Mouse (Mus musculus) cerebellum, postnatal 10 days (tissue): ENCODE results near the gene Zfp512b.

ENCODE experiments used
- DNase-seq, 2 experiments: peaks; one replicate each; pipeline ENCODE4 v3.0.0; 2021; ENCODE audit warnings: mixed read lengths in 2 of 2

The Zfp512b gene

DNA sequence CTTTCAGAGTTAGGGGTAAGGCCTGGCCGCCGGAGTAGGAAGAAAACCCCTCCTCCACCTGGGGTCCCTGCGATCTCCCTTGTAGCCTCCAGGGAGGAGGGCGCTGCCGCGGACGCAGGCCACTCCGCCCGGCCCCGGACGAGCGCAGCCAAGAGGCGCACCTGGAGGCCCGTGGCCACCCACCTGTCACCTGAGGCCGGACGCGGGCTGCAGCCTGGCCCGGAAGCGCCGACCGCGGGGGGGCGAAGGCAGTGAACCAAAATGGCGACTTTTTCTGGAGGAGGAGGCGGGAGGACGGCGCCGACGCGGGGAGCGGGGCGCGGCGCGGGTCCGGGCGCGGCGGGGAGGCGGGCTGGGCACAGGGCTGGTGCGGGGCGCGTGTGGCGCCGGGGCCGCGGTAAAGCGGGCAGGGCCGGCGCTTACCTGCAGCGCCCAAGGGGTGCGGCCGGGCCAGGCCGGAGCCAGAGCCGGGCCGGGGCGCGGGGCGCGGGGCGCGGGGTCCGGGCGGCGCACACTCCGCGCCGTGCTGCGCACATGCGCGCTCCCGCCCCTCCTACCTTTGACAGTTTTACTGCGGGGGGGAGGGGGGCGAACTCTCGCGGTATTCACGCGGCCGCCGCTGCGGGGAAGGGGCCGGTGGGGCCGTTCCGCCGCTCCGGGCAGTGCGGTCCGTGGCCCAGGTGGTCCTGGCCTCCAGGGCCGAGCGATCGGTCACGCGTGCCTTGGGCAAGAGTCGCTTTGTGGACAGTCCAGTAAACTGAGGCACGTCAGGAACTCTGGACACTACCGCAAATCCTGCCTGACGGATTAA lies at the start of gene Zfp512b:
Zfp512b (minus strand) TSS at position 573 of the 811 bp plus-strand sequence.
- peak; percentile 90 for DNase-seq

DNA sequence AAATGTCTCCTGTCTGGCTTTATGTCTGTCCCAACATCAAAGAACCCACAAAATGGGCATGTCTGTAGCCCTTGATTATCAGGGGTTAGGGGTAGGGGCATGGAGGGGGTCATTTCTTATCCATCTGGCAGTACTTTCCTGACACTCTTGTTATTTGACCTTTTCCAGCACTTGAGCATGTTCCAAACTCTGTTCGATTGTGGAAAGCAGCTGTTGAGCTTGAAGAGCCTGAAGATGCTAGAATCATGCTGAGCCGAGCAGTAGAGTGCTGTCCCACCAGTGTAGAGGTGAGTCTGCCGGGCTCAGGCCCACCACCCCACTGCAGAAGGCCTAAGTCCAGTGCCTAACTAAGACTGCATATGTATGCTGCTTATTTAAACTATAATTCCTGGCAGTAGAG lies 43.3 kb upstream of the Zfp512b start:
- DNase-seq = no peak

DNA sequence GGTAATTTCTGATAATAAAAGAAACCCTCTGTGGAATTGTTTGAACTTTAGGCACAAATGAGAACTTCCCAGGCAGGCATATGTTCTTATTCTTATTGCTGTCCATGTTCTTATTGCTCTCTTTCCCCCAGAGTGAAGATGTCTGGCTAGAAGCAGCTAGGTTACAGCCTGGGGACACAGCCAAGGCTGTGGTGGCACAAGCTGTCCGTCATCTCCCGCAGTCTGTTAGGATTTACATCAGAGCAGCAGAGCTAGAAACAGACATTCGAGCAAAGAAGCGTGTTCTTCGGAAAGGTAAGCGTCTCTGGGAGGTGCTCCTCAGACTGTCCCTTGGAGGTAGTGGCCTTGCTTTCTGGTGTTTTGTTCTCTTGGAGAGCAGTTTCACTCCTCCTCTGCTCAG lies 40.0 kb upstream of the Zfp512b start:
- DNase-seq = peak; percentile 18 to 29

DNA sequence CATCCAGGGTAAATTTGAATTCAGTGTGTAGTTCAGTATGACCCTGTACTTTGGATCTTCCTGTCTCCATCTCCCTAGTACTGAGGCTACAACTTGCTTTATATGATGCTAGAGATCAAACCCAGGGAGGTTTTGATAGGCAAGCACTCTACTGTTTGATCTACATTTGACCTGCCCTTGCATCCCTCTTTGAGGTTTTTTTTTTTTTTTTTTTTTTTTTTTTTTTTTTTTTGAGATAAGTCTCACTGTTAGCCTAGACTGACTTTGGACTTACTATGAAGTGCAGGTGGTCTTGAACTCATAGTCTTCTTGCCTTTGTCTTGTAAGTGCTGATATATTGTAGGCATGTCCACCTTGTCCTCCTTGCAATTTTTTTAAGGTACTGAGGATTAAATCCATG lies 35.9 kb upstream of the Zfp512b start:
- no peak for DNase-seq

DNA sequence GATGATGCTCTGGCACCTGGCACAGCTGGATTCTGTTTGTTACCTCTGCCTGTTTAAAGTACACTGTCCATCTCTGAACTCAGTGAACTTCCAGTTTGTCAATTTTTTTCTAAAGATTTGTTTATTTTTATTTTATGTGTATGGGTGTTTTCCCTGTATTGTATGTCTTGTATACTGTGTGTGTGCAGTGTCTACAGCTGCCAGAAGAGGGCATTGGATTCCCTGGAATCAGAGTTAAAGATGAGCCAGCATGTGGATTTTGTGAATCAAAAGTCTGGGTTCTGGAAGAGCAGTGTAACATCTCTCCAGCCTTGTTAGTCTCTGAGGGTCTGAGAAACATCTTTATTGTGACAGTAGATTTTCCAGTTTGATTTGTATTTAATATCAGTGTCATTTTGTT lies 30.8 kb upstream of the Zfp512b start:
- DNase-seq = peak; percentile 59 to 60

DNA sequence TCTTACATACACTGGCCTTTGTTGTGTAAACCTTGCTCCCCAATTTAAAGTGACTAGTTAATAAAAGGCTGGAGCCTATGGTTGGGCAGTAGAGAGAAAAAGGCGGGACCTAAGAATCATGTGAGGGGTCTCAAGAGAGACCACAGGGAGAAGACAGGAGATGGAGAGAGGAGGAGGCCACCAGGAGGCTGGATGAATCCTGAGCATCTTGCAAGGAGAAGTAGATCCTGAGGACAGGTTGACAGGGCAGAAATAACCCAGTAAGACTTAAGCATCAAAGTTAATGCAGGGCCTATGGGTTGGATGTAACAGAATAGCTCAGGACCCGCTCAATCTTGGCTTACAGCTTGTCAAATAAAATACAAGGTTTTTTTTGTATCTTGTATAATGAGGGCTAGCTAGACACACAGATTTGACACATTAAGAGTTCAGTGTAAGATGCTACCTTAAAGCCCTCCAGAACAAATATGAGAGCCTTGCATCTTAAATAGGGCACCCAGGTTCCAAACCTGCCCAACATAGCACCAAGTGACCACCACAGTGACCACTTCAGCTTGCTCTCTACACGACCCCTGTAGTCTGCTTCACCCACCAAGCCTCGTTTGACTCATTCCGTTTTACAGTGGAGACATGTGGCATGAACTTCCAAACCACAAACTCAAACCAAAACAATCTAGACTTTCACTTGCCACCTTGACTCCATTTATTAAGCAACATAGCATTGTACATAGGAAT lies 26.3 kb upstream of the Zfp512b start:
- no peak for DNase-seq

DNA sequence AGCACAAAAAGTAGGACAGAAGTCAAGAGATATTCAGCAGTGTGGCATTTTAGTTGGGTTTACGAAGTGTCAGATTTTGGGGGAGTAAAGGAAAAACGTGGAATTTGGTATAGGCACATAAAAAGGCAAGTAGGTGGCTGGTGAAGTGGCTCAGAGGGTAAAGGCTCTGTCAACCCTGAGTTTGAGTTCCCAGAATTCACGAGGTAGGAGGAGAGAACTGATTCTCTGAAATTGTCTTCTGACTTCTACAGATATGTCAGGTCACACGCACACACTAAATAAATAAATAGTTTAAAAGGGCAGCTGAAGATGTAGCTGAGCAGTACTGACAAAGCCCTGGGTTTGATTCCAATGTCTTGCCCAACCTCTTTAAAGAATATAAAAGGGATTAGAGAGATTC lies 9.8 kb upstream of the Zfp512b start:
- no peak for DNase-seq

DNA sequence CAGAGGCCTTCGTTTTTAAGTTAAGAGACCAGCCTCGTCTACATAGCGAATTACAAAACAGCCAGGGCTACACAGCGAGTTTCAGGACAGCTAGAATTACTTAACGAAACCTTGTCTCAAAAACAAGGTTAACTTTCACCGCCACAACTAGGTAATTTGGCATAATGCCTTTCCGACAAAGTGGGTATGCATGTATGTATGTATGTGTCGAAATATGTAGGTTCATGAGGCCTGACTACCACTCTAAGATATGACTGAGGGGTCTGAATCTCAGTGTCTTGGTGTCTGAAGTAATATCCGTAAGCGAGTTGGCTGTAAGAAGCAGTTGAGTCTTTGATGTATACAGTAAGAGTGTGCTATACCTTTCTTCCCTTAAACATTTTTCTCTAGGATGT lies 9.1 kb upstream of the Zfp512b start:
- DNase-seq = peak in 1 of 2 experiments; percentile 21

DNA sequence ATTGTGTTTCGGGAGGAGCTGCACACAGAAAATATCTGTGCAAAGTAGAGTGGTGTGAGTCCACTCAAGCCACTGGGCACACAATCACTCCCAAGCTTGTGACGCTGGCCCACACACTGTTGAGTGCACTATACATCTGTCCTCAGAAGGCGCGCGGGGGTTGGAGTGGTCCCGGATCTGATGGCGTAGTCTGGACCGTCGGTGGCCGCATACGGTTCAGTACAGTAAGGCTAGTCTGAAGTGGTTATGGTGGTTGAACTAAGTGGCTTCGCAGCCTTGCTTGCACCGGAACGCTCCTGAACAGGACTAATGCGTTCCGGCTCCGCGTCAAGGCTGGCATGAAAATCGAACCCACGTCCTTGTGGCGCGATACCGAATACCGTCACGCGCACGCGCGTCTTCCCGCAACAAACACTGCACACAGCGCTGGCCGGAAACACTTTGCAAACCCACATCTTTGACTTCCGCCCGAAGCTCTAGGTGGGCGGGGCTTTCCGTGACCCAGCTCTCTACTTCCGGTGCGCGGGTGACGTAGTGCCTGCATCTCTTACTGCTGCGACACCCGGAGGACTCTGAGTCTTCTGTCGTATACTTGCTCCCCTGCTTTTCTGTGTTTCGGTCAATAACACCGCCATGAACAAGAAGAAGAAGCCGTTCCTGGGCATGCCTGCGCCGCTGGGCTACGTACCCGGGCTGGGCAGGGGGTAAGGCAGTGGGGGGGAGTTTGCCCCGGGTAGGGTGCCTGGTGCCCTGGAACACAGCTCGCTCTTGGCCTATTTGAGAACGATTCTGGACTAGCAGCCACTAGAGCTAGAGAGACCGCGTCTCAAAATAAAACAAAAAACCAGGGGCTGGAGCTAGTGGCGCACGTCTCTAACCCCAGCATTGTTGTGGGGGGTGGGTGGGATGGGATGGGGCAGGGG lies 8.5 kb upstream of the Zfp512b start:
- DNase-seq = peak; percentile 99

DNA sequence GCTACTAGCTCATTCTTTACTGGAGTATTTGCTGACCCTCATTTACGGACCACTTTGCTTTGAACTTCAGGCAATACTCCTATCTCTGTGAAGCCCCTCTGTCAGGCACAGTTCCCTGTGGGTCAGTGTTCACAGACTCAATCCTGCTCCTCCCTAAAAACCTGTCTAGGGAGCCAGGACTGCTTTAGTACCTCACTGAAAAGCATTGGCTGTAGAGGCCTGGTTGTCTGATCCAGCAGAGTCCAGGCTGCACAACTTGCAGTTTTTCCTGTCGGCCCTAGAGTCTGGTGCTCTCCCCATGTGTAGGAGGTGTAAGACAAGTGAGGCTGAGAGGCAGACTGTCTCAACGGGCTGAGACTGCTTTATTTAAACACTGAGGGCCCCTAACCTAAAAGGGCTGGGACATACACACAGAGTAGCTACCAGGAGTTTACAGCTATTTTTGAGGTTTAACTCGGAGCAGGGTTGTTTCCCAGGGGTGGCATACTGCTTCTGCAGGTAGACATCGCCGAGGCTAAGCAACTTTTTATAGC lies 7.7 kb upstream of the Zfp512b start:
- peak in 1 of 2 experiments; percentile 20 for DNase-seq

DNA sequence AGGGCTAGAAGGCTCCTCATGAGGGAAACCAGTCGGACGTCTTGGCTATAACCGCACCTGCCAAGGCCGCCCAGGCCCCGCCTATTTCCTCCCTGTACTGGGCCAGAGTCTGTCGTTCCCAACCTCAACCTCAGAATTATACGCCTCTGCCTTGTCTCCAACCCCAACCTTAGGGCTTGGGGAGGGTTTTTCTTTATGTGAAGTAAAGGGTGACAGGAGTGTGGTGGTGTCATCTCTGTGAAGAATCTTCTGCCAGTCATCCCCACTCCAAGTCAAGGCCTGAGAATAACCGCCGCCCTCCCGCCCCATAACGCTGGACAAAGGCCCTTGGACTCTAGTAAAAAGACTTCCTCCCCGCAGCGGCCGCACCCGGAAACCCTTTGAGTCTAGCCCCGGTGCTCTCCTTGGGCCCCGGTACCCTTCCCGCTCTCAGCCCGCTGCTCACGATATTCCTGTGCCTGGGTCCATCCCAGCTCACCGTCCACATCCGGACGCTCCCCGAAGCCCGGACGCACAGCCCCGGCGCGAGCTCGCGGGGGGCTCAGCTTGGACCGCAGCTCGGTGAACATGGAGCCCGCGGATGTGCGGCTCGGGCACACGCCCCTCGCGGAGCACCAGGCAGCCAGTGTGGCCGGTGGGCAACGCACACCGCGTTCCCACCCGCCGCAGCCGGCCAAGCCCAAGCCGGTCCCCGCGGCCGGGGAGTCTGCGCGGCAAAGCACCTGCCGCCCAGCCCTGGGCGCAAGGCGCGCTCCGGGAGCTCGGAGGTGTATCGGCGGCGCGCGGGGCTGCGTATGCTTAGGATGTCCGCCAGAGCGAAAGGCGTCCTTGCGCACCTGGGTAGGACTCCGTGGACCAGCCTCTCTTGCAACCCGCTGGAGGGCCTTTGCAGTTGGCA lies 6.1 kb upstream of the Zfp512b start, which contains the start of gene Samd10:
Samd10 (minus strand) TSS at position 759 of the 898 bp plus-strand sequence.
- peak; percentile 84 to 85 for DNase-seq

DNA sequence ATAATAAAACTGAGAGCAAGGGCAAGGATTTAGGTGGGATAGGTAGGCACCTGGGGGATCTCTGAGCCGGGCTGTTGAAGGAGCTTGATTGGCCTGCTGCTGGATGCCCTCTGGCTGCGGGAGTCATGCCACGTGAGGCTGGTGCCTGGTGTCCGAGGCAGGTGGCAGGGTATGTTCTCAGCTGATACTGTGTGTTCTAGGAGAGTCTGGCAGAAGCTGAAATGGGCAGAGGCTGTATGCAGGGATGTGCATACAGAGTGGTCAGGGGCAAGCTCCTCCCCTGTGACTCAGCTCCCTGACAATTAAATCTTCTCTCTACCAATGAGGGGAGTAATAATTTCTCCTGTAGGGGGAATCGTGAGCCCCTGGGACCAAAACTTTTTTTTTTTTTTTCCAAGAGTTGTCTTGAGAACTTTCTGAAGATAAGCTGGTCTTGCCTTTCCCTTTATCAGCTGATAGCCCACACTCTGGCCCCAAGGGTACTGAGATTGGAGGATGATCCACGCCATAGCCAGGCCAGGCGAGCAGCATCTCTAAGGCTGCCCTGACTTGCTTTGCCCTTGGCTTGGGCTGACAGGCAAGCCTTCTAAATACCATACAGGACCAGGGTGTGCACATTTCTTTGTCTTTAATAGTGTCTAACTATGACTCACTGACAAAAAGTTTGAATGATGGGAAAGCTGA lies 4.9 kb upstream of the Zfp512b start:
- peak in 1 of 2 experiments; percentile 19 for DNase-seq

DNA sequence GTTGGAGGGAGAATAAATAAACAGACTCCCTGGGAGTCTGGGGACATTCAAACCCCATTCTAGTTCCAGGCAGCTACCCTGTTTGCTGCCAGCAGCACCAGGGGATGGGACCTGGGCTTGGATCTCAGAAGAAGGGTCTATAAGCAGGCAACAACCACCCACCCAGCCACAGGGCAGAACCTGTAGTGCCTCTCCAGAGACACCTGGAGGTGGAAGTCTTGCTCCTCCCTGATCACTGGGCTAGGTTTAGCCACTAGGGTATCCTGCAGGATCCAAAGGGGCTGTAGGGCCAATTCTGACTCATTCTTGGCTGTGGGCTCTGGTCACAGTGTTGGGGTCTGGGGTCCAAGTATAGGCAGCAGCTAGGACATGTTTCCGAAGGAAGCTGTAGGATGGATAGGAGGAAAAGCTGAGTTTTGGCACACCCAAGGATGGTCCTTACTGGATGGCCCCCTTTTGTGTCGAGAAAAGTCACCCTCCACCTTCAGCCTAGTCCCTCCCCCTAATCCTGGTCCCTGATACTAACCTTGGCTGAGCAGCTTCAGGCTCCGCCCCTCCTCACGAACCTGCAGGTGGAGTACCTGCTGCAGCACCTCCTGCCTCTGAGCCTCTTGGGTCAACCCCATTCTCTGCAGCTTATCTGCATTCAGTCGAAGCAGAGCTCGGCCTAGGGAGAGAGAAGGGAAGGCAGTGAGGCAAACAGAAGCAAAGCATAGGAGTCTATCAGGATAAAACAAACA lies 3.8 kb upstream of the Zfp512b start:
- no peak for DNase-seq

DNA sequence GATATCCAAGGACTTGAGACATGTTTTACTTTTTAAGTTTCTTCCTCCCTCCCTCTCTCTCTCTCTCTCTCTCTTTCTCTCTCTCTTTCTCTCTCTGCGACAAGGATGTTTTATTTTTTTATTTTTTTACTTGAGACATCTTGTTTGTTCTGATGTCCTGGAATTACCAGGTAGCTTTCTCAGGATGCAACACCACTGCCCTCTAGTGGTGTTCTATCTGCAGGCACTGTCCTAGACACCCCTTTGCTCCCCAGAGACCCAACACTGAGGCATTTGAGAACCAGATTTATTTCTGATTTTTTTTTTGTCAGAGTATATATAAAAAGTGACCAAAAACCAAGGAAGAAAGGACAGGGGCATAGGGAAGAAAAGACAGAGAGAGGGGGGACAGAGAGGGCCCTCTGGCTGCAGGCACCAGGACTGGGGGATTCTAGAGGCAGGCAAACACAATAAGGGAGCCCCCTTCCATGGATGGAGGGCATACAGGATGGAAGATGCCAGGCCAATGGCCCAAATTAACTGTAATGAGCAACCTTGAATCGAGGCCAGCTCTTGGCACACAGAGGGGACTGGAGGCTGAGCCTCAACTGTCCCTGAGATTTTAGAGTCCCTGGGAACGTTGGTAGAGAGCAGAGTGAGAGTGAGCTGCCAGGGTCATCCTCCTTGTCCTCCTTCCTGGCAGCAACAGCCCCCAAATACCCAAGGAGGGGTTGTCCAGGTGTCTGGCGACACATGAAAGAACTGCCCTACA lies 2.5 kb upstream of the Zfp512b start:
- peak; percentile 83 to 88 for DNase-seq

DNA sequence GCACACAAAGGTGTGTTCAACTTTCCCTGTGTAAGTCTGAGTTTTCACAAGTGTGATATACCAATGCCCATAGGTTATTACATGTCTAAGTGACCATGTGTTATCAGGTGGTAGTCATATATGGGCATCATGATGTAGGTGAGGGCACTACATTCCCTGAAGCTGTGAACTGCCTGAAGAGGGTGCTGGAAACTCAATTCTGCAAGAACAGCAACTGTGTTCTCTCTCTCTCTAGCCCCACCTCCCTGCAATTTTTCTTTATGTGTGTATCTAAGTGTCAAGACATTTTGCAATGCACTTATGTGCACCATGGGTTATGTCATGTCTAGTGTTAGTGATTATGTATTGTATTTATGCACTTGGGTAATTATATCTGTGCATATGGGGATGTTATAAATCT lies 1.3 kb upstream of the Zfp512b start:
- no peak for DNase-seq

DNA sequence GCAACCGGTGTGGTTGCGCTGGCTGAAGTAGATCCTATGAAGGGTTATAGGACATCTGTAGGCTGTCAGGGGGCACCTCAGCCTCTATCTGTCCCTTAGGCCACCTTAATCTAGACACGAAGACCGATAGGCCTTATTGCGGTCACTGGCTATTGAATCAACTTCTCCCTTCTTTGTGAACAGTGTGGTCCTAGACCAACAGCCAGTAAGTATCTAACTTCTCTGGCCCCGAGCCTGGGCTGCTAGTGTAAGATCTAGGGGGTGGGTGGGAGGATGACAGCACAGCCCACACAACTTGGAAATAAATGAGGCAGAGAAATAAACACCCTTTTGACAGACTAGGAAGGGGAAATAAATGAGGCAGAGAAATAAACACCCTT lies 429 bp upstream of the Zfp512b start:
- DNase-seq = peak in 1 of 2 experiments; percentile 32

DNA sequence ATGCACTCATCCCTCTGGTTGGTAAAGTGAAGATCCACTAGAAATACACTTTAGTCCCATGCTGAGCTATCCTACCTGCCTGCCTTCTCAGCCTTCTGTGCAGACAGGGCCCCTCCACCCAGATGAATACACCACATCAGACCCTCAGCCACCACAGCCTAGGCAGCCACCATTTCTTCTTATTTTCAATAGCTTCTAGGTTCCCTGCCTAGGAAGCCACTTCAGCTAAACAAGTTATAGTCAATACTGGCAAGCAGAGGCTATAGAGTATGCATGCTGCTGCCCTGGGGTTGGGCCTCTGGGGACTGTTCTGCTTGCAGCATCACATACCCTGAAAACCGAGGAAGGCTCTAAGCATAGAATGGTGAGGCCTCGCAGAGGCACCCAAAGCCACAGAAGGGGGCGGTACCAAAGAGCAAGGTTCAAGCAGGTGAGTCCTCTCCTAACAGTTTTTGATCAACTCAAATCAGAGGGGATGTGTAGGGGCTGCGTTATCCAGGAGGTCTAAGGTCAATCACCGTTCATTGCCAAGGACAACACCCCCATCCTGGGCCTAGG lies 996 bp downstream of the Zfp512b start, which contains the start of gene Prpf6:
Prpf6 (plus strand) TSS at position 341 of the 558 bp plus-strand sequence.
- peak in 1 of 2 experiments; percentile 36 for DNase-seq

DNA sequence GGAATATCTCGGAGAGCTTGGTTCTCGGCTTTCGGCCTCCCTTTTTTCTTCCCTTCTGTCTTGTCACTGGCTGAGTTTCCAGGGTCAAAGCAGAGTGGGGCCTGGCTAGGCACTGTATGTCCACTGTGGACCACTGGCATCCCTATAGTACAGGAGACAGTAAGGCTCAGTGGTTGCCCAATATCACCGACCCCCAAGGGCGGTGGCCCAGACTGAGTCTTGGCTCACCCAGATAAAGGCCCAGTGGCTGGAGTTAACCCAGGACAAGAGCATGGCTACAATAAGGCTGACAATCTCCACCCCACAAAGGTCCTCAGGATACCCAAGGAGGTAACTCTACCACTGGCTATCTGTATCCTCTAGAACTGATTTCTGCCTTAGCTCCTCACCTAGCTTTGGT lies 2.1 kb downstream of the Zfp512b start:
- peak in 1 of 2 experiments; percentile 2 for DNase-seq

DNA sequence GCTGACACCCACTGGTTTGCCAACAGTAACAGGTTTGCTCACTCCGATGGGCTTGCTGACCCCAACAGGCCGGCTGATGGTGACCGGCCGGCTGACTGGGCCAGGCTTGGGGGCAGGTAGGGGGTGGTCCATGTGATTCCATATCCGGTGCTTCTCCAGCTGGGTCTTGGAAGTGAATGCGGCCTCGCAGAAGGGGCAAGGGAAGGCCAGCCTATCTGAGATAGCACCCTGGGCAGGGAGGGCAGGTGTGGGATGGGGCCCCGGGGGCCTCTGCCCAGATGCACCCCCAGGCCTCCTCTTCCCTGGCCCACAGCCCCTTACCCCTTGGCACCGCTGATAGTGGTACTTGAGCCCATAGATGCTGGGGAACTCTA lies 2.9 kb downstream of the Zfp512b start:
- DNase-seq = peak in 1 of 2 experiments; percentile 14
